19 mouse cellular contexts compared by ENCODE assay signal in the genomic region with DNA sequence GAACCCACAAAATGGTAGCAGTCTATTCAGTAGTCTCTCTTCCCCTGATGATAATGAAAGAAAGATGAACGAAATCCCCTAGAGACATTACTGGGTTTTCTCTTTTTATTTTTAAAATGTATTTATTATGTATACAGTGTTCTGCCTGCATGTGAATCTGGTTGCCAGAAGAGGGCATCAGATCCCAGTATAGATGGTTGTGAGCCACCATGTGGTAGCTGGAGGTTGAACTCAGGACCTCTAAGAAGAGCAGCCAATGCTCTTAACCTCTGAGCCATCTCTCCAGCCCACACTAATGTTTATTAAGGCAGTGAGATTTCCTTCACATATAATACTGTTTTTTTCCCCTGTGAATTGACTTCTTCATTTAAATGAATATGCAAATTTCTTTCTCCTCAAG.
DNase-seq lines count a peak whose midpoint lies in the region; ATAC-seq and TF ChIP-seq lines count a peak whose summit lies in the region.
"Had no signal": no experiment of that assay in that cellular context is flagged by ENCODE, and none has a peak within 500 bp of the region (broad histone marks: within the 10 kb centered on the region; RNA-seq: fewer than 3 reads in every experiment).

No protein-coding gene starts in this region.

- H3K9me3 ChIP-seq in intestine, postnatal 0 days (ENCODE audit: control insufficient read depth), result no peaks in the 10 kb centered on the region
- H3K9me3 ChIP-seq in intestine, embryonic 15.5 days, result no peaks in the 10 kb centered on the region
- H3K9me3 ChIP-seq: embryonic facial prominence, embryonic 10.5 days; limb, embryonic 15.5 days had no signal

- no peaks in the 10 kb centered on the region for H3K27me3 ChIP-seq in intestine, postnatal 0 days (replicated peaks; ENCODE audit: control insufficient read depth, insufficient read depth, low read length)
- no peaks in the 10 kb centered on the region for H3K27me3 ChIP-seq in intestine, embryonic 15.5 days (replicated peaks)
- H3K27me3 ChIP-seq: limb, embryonic 15.5 days had no signal

- 84% methylated on average over 1 of the region's 1 CpGs for WGBS in intestine, postnatal 0 days
- 85% methylated on average over 1 of the region's 1 CpGs for WGBS in intestine, embryonic 15.5 days

- no peaks in the 10 kb centered on the region for H3K4me1 ChIP-seq in intestine, postnatal 0 days (replicated peaks; ENCODE audit: control insufficient read depth, insufficient read depth, low read length)
- H3K4me1 ChIP-seq in intestine, embryonic 15.5 days (replicated peaks), result no peaks in the 10 kb centered on the region
- H3K4me1 ChIP-seq: embryonic facial prominence, embryonic 10.5 days; limb, embryonic 15.5 days had no signal

- no peak for ATAC-seq in intestine, postnatal 0 days
- ATAC-seq in intestine, embryonic 15.5 days, result no peak
- ATAC-seq: forebrain, embryonic 16.5 days had no signal

- H3K4me3 ChIP-seq in intestine, postnatal 0 days (ENCODE audit: low read depth, low read length), result no peak overlapping the region
- no peak overlapping the region for H3K4me3 ChIP-seq in intestine, embryonic 15.5 days (replicated peaks)
- H3K4me3 ChIP-seq: embryonic facial prominence, embryonic 10.5 days; erythroblast, embryonic 14.5 days; limb, embryonic 15.5 days had no signal

- no peaks in the 10 kb centered on the region for H3K36me3 ChIP-seq in intestine, postnatal 0 days (ENCODE audit: control insufficient read depth, insufficient read depth)
- H3K36me3 ChIP-seq in intestine, embryonic 15.5 days, result no peaks in the 10 kb centered on the region
- H3K36me3 ChIP-seq: embryonic facial prominence, embryonic 10.5 days; limb, embryonic 15.5 days had no signal

- DNase-seq in right cerebral cortex, adult 18-20 months, result peak; percentile 6
- DNase-seq in right cerebral cortex, postnatal 25 days, result no peak
- DNase-seq in brain, adult 2 months (ENCODE audit: low read depth, low spot score), result peak; percentile 29
- DNase-seq in kidney, adult 11 months, result no peak
- DNase-seq in urinary bladder, postnatal 14 days (ENCODE audit: low spot score), result no peak
- DNase-seq: adrenal gland, adult 8-10 months; cerebellum, adult 9-11 months; gastrocnemius, postnatal 14 days; heart, postnatal 36 days; layer of hippocampus, adult 9-11 months; lung, postnatal 14 days; thymus, postnatal 4 days had no signal

- no peak overlapping the region for H3K9ac ChIP-seq in intestine, postnatal 0 days (ENCODE audit: low read depth, low read length)
- no peak overlapping the region for H3K9ac ChIP-seq in intestine, embryonic 15.5 days
- H3K9ac ChIP-seq: limb, embryonic 15.5 days had no signal

- H3K27ac ChIP-seq in intestine, postnatal 0 days (ENCODE audit: low read depth, low read length), result no peak overlapping the region
- H3K27ac ChIP-seq in intestine, embryonic 15.5 days, result no peak overlapping the region
- H3K27ac ChIP-seq: embryonic facial prominence, embryonic 10.5 days; limb, embryonic 15.5 days had no signal

- TF ChIP-seq CTCF in intestine, postnatal 0 days (IDR thresholded peaks at IDR 0.05; ENCODE audit: low read depth), result peak; percentile 39

- H3K4me2 ChIP-seq in intestine, postnatal 0 days (replicated peaks; ENCODE audit: low read depth), result no peak overlapping the region
- H3K4me2 ChIP-seq in intestine, embryonic 15.5 days (replicated peaks), result no peak overlapping the region
- H3K4me2 ChIP-seq: heart, embryonic 11.5 days; limb, embryonic 15.5 days had no signal

Comparison
In these comparisons a context has a peak if more than half of its experiments do, and no peak if none do; other contexts are left out.
1. DNase-seq: peak in right cerebral cortex, adult 18-20 months (single experiment) and brain, adult 2 months (single experiment); none in right cerebral cortex, postnatal 25 days (single experiment), kidney, adult 11 months (single experiment) and urinary bladder, postnatal 14 days (single experiment).